Mouse (Mus musculus) thymus, adult 18-20 months (tissue): ENCODE results near the gene Gm17409.

ENCODE experiments used
- DNase-seq, 2 experiments: peaks; one replicate each; pipeline ENCODE4 v3.0.0; 2022; ENCODE audit warnings: mixed read lengths in 2 of 2

The Gm17409 gene

DNA sequence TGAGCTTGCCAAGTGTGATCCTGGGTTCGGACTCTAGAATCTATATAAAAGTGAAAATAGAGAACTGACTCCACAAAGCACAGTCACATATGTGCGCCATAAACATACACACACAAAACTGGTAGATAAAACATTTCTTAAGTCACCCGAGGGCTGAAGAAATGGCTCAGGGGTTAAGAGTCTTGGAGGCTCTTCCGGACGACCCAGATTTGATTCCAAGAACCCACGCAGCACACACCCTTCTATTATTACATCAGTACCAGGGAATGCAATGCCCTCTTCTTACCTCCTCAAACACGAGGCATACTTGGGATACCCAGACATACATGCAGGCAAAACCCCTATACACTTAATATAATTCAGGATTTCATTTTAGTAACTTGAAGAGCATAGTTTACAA lies at the start of gene Gm17409:
Gm17409 (plus strand) TSS at position 301 of the 400 bp plus-strand sequence.
- DNase-seq: no peak

DNA sequence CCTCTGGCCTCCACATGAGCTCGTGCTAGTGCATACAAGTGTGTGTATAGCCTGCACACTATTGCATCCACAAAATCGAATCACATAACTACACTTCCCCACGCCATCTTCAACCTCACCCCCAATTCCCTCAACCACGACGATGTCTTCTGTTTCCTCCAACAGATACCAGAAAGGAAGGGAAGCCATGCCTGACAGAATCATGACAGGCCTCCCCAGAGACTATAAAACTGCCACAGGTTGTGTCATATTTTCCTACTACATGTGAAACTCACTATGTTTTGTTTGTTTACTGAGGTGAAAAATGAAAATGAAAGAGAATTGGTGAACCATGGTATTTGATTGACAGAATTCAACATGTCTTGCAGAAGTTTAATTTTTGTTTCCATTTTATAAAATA lies 46.6 kb upstream of the Gm17409 start:
- no peak for DNase-seq

DNA sequence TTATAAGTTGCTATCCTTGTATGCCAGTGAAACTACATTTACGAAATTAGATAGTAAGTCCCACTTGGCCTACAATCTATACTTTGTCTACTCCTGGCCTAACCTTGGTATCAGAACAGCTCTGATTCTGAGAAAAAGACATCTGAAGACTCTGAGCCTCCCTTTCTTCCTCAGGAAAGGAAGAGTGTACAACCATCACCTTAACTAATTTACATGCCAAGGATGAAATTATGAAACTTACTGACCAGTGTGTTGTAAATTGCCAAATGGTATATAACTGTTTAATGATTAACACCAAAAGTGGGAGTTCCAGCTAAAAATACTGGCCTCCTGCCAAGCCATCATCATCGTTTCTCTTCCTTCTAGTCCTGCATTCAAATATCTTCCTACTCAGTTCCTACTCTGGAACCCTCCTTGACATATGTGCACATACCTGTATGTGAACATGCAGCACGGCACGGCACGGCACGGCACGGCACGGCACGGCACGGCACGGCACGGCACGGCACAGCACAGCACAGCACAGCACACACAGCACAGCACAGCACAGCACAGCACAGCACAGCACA lies 44.4 kb upstream of the Gm17409 start:
- no peak for DNase-seq

DNA sequence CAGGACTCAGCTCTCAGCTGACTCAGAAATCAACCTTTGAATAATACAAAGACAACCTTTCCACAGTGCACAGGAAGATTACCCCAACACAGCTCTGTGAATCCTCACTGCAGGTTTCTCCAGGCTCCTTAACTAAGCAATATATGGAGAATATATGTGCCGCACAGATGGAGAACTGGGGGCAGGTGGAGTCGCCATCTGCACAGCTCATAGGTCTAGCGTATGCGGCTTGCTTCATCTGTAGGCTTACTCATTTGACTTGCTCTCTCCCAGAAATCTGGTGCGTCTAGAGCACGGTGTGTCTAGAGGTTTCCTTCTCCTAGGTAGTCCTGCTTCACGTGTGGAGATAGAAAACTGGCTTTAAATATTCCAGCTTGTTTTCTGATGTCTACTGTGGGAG lies 37.7 kb upstream of the Gm17409 start:
- no peak for DNase-seq

DNA sequence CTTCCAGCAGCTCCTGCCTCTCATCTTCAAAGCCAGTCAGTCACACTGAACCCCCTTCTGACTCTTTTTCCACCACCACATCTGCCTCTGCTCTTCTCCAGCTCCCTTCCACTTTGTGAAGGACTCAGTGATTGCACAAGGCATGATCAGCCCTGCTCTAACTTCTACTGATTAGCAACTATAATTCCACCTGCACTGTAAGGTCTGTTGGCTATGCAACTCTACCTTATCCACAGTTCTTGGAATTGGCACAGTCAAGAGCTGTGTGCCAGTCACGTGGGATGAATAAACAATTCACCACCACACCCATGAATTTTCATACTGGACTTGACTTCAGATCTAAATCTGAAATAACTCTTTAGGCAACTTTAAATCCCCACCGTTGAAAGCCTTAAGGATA lies 36.6 kb upstream of the Gm17409 start:
- no peak for DNase-seq

DNA sequence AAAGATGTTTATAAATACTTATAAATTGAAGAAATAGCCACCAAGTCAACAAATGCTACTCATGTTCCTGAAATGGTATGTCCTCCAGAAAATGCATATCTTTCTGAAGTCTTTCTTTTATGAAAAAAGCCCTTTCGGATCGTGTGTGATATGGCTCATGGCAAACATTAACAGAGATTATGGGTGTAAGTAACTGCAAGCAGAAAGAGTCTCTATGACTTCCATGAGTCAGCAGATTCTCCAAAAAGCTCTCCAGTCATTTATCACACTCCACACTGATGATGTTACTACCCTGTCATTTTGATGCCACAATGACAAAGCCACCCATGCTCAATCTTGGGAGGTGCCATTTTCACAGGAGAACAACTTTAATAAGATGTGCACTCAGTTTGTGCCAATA lies 35.5 kb upstream of the Gm17409 start:
- no peak for DNase-seq

DNA sequence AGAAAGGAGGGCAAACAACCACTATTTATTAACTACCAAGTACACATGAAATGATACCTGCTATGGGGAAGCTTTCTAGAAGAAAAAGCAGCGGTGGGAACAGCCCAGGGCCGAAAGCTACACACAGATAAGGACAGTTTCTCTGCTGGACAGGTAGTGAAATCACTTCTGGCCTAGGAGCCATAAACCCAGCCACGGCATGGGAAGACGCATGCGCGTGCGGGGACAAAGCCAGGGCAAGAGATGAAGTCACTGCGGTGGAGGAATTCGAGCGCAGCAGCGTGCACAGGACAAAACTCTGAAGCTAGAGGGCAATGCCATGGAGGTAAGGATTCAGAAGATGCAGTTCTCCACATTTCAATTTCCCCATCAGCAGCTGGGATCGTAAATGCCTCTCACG lies 34.4 kb upstream of the Gm17409 start:
- no peak for DNase-seq

DNA sequence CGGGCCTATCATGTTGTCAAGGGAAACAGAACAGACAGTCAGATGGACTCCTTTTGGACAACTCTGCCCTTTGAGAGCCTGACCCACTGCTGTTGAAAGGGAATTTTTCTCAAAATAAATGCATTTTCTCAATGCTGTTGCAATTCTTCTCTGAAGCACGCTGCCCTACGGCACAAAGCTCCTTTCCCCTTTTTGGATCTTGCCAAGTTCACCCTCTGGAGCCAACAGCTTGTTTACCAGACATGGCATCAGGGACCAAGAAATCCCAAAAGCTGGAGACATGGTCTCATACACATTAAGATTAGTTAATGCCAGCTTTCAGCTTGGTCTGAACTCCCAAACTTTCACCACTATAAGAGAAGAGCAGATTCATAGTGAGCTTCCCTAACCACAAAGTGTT lies 33.0 kb upstream of the Gm17409 start:
- no peak for DNase-seq

DNA sequence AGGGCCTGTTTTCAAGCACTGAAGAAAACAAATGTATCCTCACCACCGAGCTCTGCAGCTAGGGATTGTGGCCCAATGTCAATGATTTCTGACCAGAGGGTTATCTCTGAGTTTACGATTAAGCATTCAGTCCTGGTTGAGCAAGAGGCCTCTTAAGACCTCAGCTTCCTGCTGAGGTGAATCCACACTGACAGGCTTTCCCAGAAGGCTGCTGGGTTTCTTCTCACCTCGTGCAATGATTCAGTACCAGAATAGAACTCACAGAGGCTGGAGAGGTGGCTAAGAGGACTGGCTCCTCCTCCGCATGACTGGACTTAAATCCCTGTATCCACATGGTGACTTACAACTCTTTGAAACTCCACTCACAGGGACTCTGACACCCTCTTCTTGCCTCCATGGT lies 26.8 kb upstream of the Gm17409 start:
- DNase-seq: no peak

DNA sequence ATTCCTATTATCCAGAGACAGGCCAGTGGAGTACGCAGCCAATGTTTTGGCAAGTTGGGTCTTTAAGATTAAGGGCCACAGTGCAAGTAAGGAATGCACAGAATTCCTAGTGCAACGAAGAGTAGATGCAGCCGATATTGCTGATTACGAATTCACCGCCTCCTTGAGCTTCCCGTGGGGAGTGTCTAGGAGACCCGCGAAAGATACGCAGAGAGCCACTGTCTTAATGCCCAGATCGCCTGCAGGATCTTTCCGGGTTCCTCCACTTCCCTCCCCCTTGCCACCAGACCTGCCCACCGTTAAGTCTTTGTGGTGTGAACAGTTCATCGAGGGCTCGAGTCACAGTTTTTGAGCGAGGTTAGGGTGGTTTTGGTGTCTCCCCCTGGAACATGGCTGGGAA lies 22.9 kb upstream of the Gm17409 start:
- no peak for DNase-seq

DNA sequence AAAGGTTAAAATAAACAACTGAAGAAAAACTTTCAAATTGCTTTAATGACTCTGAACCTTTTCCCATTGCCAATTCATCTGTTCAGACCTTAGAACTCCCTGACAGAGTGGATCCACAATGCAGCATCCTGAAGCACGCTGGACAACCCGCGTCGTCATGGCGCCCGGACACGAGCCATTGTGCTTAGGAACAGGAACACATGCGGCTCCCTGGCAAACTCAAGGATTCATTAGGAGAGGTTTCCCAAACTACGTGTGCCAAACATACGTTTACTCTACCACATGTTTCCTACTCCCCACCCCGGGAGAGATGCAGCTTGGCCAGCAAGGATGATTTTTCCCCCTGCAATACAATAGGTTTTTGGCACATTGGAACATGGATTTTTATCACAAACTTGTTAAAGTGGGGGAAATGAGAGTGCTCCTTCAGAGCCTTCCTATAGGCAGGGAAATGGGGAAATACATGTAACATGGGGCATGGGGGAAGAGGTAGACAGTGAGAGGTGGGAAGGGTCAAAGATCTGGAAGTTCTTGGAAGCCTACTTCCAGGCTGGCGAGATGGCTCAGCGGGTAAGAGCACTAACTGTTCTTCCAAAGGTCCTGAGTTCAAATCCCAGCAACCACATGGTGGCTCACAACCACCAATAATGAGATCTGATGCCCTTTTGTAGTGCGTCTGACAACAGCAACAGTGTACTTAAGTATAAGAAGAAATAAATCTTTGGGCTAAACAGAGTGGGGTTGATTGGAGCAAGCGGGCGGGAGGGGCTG lies 15.6 kb upstream of the Gm17409 start:
- no peak for DNase-seq

DNA sequence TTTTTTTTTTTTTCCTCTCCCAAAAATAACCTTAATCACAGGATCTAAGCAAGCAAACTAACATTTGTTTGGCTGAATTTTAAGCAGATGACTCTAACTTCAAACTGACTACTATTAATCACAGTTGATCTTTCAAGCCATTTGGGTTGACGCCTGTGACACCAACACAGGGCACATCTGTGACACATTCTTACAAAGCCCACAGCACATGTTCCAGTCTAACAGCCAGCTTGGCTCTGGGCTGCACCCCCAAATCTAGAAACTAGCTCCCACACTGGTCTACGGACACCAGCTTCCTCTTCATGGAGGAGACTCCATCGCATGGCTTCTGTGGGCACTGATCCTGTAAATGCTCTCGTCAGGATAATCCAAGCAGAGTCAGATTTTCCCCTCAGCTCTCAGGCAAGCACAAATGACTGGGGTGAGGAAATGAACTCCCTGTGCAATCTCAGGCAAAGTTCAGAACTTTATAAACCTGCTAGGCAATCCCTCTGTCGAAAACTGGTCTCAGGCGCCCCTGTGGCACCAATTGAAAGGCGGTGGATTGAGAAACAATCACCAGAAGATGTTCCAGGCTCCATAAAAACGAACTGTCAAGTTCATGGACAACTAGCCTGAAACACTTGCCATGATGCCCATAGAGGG lies 13.0 kb upstream of the Gm17409 start:
- DNase-seq: no peak

DNA sequence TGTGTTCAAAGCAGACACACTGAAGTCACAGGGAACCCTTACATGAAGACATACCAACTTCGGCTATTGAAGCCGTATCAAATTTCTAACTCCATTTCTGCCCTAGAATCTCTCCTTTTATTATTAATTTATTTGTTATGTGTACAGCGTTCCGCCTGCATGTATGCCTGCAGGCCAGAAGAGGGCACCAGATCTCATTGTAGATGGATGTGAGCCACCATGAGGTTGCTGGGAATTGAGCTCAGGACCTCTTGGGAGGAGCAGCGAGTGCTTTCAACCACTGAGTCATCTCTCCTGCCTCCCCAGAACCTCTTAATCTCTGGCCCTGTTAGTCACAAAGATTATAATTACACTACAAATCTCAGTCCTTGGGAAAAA lies 12.4 kb upstream of the Gm17409 start:
- no peak for DNase-seq

DNA sequence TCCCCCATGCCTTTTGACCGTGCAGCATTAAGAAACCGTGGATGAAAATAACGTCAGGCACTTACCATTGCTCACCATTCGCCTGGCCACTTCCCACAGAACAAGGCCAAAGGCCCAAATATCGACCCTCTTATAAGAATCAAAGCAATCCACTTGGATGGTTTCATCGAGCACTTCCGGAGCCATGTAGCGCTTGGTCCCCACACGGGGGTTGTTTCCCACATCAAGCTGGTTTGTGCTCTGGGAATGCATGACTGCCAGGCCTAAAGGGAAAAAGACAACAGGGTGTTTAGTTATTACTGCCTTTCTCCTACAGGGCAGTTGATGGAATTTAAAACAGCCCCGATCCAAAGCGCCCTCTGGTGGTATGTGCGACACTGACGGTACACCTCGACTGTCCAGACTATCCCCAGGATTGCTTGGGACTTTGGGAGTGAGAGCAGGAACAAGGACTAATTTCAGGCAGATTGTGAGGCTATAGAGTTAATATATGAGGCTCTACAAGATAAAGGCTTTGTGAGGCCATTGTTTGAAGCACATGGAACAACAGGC lies 11.0 kb upstream of the Gm17409 start:
- DNase-seq: no peak

DNA sequence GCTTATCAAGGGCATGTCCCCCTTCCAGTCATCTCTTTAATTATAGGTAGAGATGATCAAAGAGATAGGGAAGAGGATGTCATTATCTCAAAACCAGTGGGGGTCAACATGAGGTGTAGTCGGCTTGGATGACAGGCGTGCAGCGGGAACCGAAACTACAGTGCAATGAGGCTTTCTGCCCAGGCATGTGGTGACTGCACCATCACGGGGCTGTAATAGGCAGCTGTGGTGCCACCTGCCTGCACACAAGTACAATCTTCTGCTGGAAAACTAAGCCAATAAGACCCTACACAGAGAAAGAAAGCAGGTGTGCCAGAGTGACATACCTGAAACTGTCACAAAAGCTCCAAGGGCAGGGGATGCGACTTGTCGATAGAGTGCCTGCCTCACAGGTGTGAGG lies 374 bp downstream of the Gm17409 start:
- DNase-seq: no peak

DNA sequence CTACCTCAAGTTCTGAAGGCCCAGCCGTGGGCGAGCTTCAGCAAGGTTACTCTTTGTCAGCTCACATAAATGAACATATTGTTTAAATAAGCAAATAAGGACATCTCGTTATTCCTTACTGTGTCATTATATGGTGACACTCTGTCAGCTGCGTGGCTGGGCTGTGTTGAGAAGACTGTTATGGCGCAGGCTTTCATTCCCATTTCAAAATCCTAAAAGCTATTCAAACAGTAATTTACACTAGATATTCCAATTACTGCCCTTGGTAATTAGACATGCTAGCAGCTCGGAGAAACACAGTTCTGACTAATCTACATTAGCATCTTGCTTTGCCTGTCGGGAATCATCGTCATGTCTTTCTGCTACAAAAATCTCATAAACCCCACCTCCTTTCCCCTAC lies 5.7 kb downstream of the Gm17409 start:
- DNase-seq: no peak

DNA sequence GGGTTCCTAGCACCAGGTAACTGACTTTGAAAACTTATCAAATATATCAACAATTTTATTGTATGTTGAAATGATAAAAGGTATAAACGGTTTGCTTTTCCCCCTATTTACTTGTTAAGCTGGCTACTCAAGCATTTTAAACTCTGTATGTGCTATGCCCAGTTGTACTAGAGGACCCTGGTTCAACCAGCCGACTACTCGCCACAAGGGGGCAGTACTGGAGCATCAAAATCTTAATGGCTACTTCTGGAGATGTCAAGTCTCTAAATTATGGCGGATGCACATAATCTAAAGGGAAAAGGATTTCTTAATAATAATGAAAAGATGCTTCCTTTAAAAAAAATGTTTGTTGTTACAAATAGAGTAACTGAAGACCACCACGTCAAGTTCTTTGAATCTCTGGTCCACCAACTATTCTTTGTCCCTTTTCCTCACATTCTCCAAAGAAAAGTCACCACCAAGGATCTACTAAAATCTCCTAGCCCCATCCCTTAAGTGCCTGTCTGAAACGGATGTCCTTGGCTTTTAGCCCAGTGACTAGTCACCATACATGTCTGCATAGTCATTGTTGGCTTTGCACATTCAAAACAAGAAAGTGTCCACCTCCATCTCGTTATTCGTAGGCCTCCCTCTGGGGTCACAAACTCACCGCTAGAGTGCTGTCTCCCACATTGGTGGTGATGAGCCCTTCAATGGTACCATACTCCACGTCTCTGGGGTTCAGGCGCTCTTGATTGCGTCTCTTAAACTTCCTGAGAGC lies 7.2 kb downstream of the Gm17409 start:
- peak in 1 of 2 experiments; percentile 5 for DNase-seq

DNA sequence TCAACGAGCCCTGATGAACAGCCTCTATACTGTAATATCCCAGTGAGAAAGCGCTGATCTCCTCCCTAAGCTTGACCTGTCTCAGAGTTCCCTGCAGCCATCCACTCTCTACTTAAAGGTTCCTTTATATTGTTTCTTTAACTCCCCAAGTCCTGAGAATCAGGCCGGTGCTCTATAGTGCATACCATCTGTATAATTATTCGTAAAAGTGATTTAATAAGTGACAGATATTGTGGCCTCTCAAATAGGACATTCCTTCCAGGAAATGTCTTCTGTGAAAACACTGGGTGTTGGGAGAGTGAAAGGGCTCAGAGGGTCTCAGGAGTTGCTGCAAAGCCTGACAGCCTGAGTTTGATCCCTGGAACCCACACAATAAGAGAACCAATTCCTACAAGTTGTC lies 8.2 kb downstream of the Gm17409 start:
- DNase-seq: no peak

DNA sequence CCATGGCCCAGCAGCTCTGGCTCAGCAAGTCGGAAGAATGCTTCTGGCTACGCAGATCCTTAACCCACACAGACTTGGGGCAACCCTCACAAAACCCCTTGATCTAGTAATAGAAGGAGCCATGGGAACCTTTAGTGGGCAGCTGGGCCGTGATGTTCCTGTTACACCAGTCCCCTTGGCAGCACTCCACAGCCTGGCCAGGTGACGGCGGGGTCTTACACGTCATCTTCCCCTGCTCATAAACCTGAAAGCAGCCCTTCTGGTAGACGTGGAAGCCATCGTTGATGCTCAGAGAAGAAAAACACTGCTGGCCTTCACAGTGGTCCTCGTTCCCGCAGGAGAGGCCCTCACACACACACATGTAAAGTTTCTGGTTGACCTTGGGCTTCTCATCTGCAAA lies 9.6 kb downstream of the Gm17409 start:
- DNase-seq: no peak

DNA sequence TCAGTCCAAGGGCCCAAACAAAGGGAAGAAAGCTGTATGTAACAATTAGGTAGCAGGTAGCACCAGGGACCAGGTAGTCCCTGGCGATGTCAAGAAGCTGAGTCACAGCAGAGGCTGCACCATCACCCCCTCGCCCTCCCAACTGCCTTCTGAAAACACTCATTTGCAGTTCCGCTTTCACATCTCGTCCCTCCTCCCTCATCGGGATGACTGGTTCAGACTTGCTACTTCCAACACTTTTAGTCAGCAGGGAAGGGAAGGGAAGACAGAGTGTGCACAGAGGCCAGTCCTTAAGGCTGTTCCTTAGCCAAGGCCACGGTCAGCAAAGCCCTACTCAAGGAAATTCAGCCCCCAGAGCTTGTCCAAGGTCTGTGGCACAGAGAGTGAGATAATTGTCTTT lies 10.8 kb downstream of the Gm17409 start:
- DNase-seq: no peak

DNA sequence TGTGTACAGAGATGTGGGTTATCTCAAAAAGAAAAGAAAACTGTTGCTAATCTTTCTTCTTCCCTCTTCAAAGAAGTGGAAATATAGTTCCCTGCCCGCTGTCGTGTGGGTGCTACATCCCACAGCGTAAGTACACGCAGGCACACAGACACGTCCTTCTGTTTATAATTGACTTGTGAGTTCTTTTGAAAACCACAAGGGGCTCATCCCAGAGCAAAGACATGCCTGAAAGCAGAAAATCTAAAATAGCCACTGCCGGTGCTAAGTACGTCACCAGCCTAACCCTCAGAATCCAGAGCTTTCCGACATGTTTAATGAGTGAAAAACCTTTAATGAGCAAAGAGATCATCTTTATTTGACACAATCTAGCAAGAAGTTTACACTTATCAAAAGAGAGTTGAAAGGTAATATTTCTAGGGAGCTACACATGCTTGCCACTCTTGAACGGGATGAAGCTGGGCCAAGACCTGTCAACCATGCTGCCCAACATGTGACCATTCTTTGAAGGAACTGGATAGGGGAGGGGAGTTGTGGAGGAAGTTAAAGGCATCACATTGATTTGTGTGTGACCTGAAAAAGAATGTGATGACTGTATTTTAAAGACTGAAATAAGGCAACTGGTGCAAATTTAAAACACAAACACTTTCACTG lies 11.7 kb downstream of the Gm17409 start:
- no peak for DNase-seq

DNA sequence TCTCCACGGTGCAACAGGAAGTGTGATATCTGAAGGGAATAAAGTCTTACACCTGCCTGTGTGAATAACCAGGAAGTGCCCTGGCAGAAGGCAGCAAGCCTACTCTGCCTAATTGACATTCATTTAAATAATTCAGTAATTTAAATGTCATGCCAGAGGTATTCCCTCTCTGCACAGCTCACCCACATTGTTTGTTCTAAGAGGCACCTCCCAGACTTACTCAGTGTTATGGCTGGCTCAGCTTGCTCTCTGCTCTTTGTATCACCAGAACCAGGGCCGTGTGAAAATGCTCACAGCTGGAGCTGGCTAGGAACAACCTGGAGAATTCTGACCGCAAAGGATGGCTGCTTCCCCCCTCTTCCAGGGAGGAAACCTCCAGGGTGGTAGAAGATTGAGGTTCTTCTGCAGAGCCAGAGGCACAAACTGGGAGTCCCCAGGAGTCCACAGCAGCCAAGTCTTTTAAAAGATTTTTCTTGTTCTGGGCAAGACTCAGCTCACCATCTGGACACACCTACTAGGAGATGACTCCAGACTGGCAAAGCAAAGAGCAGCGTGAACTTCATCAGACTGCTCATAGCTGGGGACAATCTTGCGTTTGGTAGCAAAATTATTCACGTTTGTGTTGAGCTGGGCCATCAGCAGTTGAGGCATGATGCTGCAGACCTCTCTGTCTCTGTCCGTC lies 14.5 kb downstream of the Gm17409 start:
- no peak for DNase-seq
